ENCODE assay signal across 9 mouse cellular contexts in genomic region chr1:89931120-89931519, GRCm38 (mm10). TPM values are rescaled to one million over a fixed set of nuclear protein-coding genes. Genes with fewer than 3 reads are reported as not detected.
A peak's percentile ranks its signal among the peaks of the same experiment; 100 is the strongest.
DNase-seq lines count a peak whose midpoint lies in the region; ATAC-seq and TF ChIP-seq lines count a peak whose summit lies in the region.
"Had no signal": no experiment of that assay in that cellular context is flagged by ENCODE, and none has a peak within 500 bp of the region (broad histone marks: within the 10 kb centered on the region; RNA-seq: fewer than 3 reads in every experiment).

TSS of gene Gbx2 (minus strand) at chr1:89931179.

- peaks cover 55% of the 10 kb centered on the region for H3K27me3 ChIP-seq in hindbrain, embryonic 11.5 days (ENCODE audit: control insufficient read depth, insufficient read depth, low read length)
- peaks cover 99% of the 10 kb centered on the region for H3K27me3 ChIP-seq in limb, embryonic 13.5 days
- H3K27me3 ChIP-seq in midbrain, embryonic 15.5 days (replicated peaks) = peaks cover 72% of the 10 kb centered on the region

- H3K27ac ChIP-seq in gastrocnemius, adult 2 months = no peak within 1 kb of the TSS
- H3K27ac ChIP-seq in hindbrain, embryonic 11.5 days (ENCODE audit: low read depth, low read length) = peak within 1 kb of the TSS; percentile 77
- H3K27ac ChIP-seq in limb, embryonic 13.5 days = no peak within 1 kb of the TSS
- peak within 1 kb of the TSS; percentile 54 for H3K27ac ChIP-seq in midbrain, embryonic 15.5 days
- H3K27ac ChIP-seq: macrophage had no signal

- peak within 1 kb of the TSS; percentile 89 for H3K4me2 ChIP-seq in hindbrain, embryonic 11.5 days (replicated peaks; ENCODE audit: low read depth, low read length)
- H3K4me2 ChIP-seq in limb, embryonic 13.5 days (replicated peaks) = peak within 1 kb of the TSS; percentile 82
- H3K4me2 ChIP-seq in midbrain, embryonic 15.5 days = peak within 1 kb of the TSS; percentile 50

- WGBS in hindbrain, embryonic 11.5 days = under 1% methylated on average over 33 of the region's 33 CpGs
- WGBS in limb, embryonic 13.5 days = under 1% methylated on average over 33 of the region's 33 CpGs
- WGBS in midbrain, embryonic 15.5 days = under 1% methylated on average over 33 of the region's 33 CpGs

- TF ChIP-seq CTCF in gastrocnemius, adult 2 months (IDR thresholded peaks at IDR 0.05) = no peak

- no peaks in the 10 kb centered on the region for H3K9me3 ChIP-seq in hindbrain, embryonic 11.5 days (ENCODE audit: control insufficient read depth, low read length)
- H3K9me3 ChIP-seq in limb, embryonic 13.5 days = no peaks in the 10 kb centered on the region
- no peaks in the 10 kb centered on the region for H3K9me3 ChIP-seq in midbrain, embryonic 15.5 days

- peak within 1 kb of the TSS; percentile 81 for H3K9ac ChIP-seq in hindbrain, embryonic 11.5 days (ENCODE audit: low read depth, low read length)
- peak within 1 kb of the TSS; percentile 48 for H3K9ac ChIP-seq in limb, embryonic 13.5 days
- H3K9ac ChIP-seq in midbrain, embryonic 15.5 days = peak within 1 kb of the TSS; percentile 18

- DNase-seq in gastrocnemius, adult 2 months = peak; percentile 63
- DNase-seq in gastrocnemius, postnatal 25 days = no peak
- peak; percentile 94 for DNase-seq in embryo, embryonic 11 days
- peak; percentile 94 for DNase-seq in hindbrain, embryonic 11.5 days (ENCODE audit: low spot score)
- no peak for DNase-seq in adipocyte (ENCODE audit: low spot score)
- DNase-seq in layer of hippocampus, adult 9-10 months (ENCODE audit: low spot score) = no peak

- H3K36me3 ChIP-seq in hindbrain, embryonic 11.5 days (ENCODE audit: control insufficient read depth, insufficient read depth, low read length) = no peaks in the 10 kb centered on the region
- no peaks in the 10 kb centered on the region for H3K36me3 ChIP-seq in limb, embryonic 13.5 days
- no peaks in the 10 kb centered on the region for H3K36me3 ChIP-seq in midbrain, embryonic 15.5 days (replicated peaks)

- H3K4me1 ChIP-seq in hindbrain, embryonic 11.5 days (replicated peaks; ENCODE audit: control insufficient read depth, insufficient read depth, low read length) = peaks cover 33% of the 10 kb centered on the region
- peaks cover 50% of the 10 kb centered on the region for H3K4me1 ChIP-seq in limb, embryonic 13.5 days
- peaks cover 44% of the 10 kb centered on the region for H3K4me1 ChIP-seq in midbrain, embryonic 15.5 days

- ATAC-seq in hindbrain, embryonic 11.5 days (ENCODE audit: low FRiP score) = peak; percentile 80
- ATAC-seq in limb, embryonic 13.5 days (ENCODE audit: low FRiP score, low read depth) = peak; percentile 79
- ATAC-seq in midbrain, embryonic 15.5 days (replicated peaks) = peak; percentile 56

- peak within 1 kb of the TSS; percentile 68 for H3K4me3 ChIP-seq in gastrocnemius, adult 2 months
- H3K4me3 ChIP-seq in hindbrain, embryonic 11.5 days (ENCODE audit: low read depth, low read length) = peak within 1 kb of the TSS; percentile 65
- peak within 1 kb of the TSS; percentile 45 for H3K4me3 ChIP-seq in limb, embryonic 13.5 days
- peak within 1 kb of the TSS; percentile 37 for H3K4me3 ChIP-seq in midbrain, embryonic 15.5 days

- intact Hi-C loops in gastrocnemius, adult 2 months (cut with DNase I) = no loop called here

RNA-seq across cellular contexts. Expression of gene Gbx2, which starts in this region (rescaled TPM):
- under 1 TPM in 1 of 2 experiments, not detected in 1; 0.56 TPM for total RNA-seq in gastrocnemius, adult 2 months (2021)
- under 1 TPM in 1 of 2 experiments, not detected in 1; 0.23 TPM for total RNA-seq in gastrocnemius, postnatal 25 days (2021)
- polyA plus RNA-seq in hindbrain, embryonic 11.5 days (2014; fragmentation: Nextera tagmentation; extraction: Ambion mirVana) = 30.0 and 36.2 TPM in 2 replicates
- 0.11 and 0.31 TPM in 2 replicates for polyA plus RNA-seq in limb, embryonic 13.5 days (2015; fragmentation: Nextera tagmentation; extraction: Ambion mirVana)
- polyA plus RNA-seq in midbrain, embryonic 15.5 days (2015; fragmentation: Nextera tagmentation; extraction: Ambion mirVana) = 18.4 and 23.8 TPM in 2 replicates

Comparison
In these comparisons a context has a peak if more than half of its experiments do, and no peak if none do; other contexts are left out.
1. RNA of gene Gbx2 (polyA plus RNA-seq): 30.0 to 36.2 TPM in hindbrain, embryonic 11.5 days and 18.4 to 23.8 TPM in midbrain, embryonic 15.5 days; 0.11 to 0.31 TPM in limb, embryonic 13.5 days; every median in the first group is over 10 times any median in the second.
2. Peak in DNase-seq and H3K4me3 ChIP-seq in gastrocnemius, adult 2 months; RNA of the gene not detected or under 1 TPM.
3. Peak in ATAC-seq, H3K4me3 ChIP-seq, H3K9ac ChIP-seq and H3K4me2 ChIP-seq in limb, embryonic 13.5 days; RNA of the gene not detected or under 1 TPM.
4. DNase-seq: peak in embryo, embryonic 11 days (single experiment) and hindbrain, embryonic 11.5 days (single experiment); none in gastrocnemius, postnatal 25 days (single experiment), adipocyte (single experiment) and layer of hippocampus, adult 9-10 months (single experiment).
5. H3K27ac ChIP-seq: peak in hindbrain, embryonic 11.5 days (single experiment) and midbrain, embryonic 15.5 days (single experiment); none in gastrocnemius, adult 2 months (single experiment) and limb, embryonic 13.5 days (single experiment).
6. H3K9ac ChIP-seq: peak in every context shown above with its lines; median percentile 81 in hindbrain, embryonic 11.5 days; 48 in limb, embryonic 13.5 days; 18 in midbrain, embryonic 15.5 days.
7. Peak in every context shown above with its lines, with median percentiles within 50 percentile points of each other: H3K4me3 ChIP-seq, ATAC-seq and H3K4me2 ChIP-seq.